Mouse (Mus musculus): ENCODE measurements around the gene Ndufb3. TPM values are rescaled to one million over a fixed set of nuclear protein-coding genes. Genes with fewer than 3 reads are reported as not detected.
"Not testable (repeated sequence)": the region's sequence is repeated elsewhere in the genome, so short reads cannot be mapped to it uniquely, and the experiment has no call there.

The Ndufb3 gene
- polyA plus RNA-seq, 1 experiment from 2014 or later, result 196 TPM

GRCm38 (mm10) chr1:58617978-58618668, 31.9 kb downstream of the Ndufb3 start:
- Histone ChIP-seq H3K27me3 (no peaks in the 10 kb centered on the region), H3K27ac (no peak overlapping the region), H3K4me3 (replicated peaks) (no peak overlapping the region), H3K36me3 (no peaks in the 10 kb centered on the region), H3K9ac (replicated peaks) (no peak overlapping the region), H3K4me2 (replicated peaks) (no peak overlapping the region), H3K9me3 (no peaks in the 10 kb centered on the region), H3K4me1 (replicated peaks) (no peaks in the 10 kb centered on the region)
- 73% methylated on average over 6 of the region's 6 CpGs for WGBS
- ATAC-seq, result no peak

GRCm38 (mm10) chr1:58618766-58619165, 32.6 kb downstream of the Ndufb3 start:
- Histone ChIP-seq H3K27me3 (no peaks in the 10 kb centered on the region), H3K36me3 (no peaks in the 10 kb centered on the region), H3K9ac (replicated peaks) (no peak overlapping the region), H3K4me2 (replicated peaks) (no peak overlapping the region), H3K27ac (no peak overlapping the region), H3K4me1 (replicated peaks) (no peaks in the 10 kb centered on the region), H3K4me3 (replicated peaks) (no peak overlapping the region), H3K9me3 (no peaks in the 10 kb centered on the region)
- no peak for ATAC-seq
- 84% methylated on average over 2 of the region's 2 CpGs for WGBS

GRCm38 (mm10) chr1:58621251-58621650, 35.1 kb downstream of the Ndufb3 start:
- Histone ChIP-seq H3K9me3 (no peaks in the 10 kb centered on the region), H3K4me2 (replicated peaks) (no peak overlapping the region), H3K9ac (replicated peaks) (no peak overlapping the region), H3K4me1 (replicated peaks) (no peaks in the 10 kb centered on the region), H3K27ac (no peak overlapping the region), H3K27me3 (no peaks in the 10 kb centered on the region), H3K36me3 (no peaks in the 10 kb centered on the region), H3K4me3 (replicated peaks) (no peak overlapping the region)
- WGBS, result 86% methylated on average over 3 of the region's 3 CpGs
- ATAC-seq, result no peak

GRCm38 (mm10) chr1:58621996-58622748, 36.0 kb downstream of the Ndufb3 start:
- H3K27me3 ChIP-seq, result no peaks in the 10 kb centered on the region
- H3K4me2 ChIP-seq (replicated peaks), result no peak overlapping the region
- H3K9ac ChIP-seq (replicated peaks), result no peak overlapping the region
- no peak overlapping the region for H3K4me3 ChIP-seq (replicated peaks)
- no peak for ATAC-seq
- no peaks in the 10 kb centered on the region for H3K9me3 ChIP-seq
- no peaks in the 10 kb centered on the region for H3K4me1 ChIP-seq (replicated peaks)
- H3K36me3 ChIP-seq, result no peaks in the 10 kb centered on the region
- 76% methylated on average over 7 of the region's 7 CpGs for WGBS
- H3K27ac ChIP-seq, result no peak overlapping the region

- H3K36me3 ChIP-seq; H3K27ac ChIP-seq; H3K4me2 ChIP-seq (replicated peaks); H3K4me1 ChIP-seq (replicated peaks); H3K9me3 ChIP-seq; ATAC-seq; H3K9ac ChIP-seq (replicated peaks); H3K27me3 ChIP-seq; H3K4me3 ChIP-seq (replicated peaks): not testable (repeated sequence)
- WGBS, result 92% methylated on average over 2 of the region's 2 CpGs
Measured at GRCm38 (mm10) chr1:58628847-58629246, 42.7 kb downstream of the Ndufb3 start.

Other genes with a start within 250 kb of the Ndufb3 start
- gene Bzw1, start 193.5 kb upstream of the Ndufb3 start, polyA plus RNA-seq (2015; fragmentation: Nextera tagmentation; extraction: Ambion mirVana), result 406 and 428 TPM in 2 replicates
- 171 and 194 TPM in 2 replicates for gene Clk1, start 162.3 kb upstream of the Ndufb3 start, polyA plus RNA-seq (2015; fragmentation: Nextera tagmentation; extraction: Ambion mirVana)
- gene Nif3l1, start 141.2 kb upstream of the Ndufb3 start, polyA plus RNA-seq (2015; fragmentation: Nextera tagmentation; extraction: Ambion mirVana), result 61.2 and 62.6 TPM in 2 replicates
- gene Ppil3, start 140.9 kb upstream of the Ndufb3 start, polyA plus RNA-seq (2015; fragmentation: Nextera tagmentation; extraction: Ambion mirVana), result 52.0 and 53.7 TPM in 2 replicates
- gene Orc2, start 81.3 kb upstream of the Ndufb3 start, polyA plus RNA-seq (2015; fragmentation: Nextera tagmentation; extraction: Ambion mirVana), result 24.6 and 24.7 TPM in 2 replicates
- gene Fam126b, start 61 bp upstream of the Ndufb3 start, polyA plus RNA-seq (2015; fragmentation: Nextera tagmentation; extraction: Ambion mirVana), result 11.0 and 13.9 TPM in 2 replicates
- gene Als2cr12, start 109.6 kb downstream of the Ndufb3 start, polyA plus RNA-seq (2015; fragmentation: Nextera tagmentation; extraction: Ambion mirVana), result not detected in 2 replicates
- 15.9 and 16.4 TPM in 2 replicates for gene Cflar, start 125.1 kb downstream of the Ndufb3 start, polyA plus RNA-seq (2015; fragmentation: Nextera tagmentation; extraction: Ambion mirVana)
- gene Casp8, start 209.0 kb downstream of the Ndufb3 start, polyA plus RNA-seq (2015; fragmentation: Nextera tagmentation; extraction: Ambion mirVana), result 5.4 and 6.7 TPM in 2 replicates

Data from midbrain, embryonic 13.5 days (tissue).